7 mouse cellular contexts compared by ENCODE assay signal in genomic region chr12:45073331-45074041, GRCm38 (mm10). TPM values are rescaled to one million over a fixed set of nuclear protein-coding genes. Genes with fewer than 3 reads are reported as not detected.
DNase-seq lines count a peak whose midpoint lies in the region; ATAC-seq and TF ChIP-seq lines count a peak whose summit lies in the region.

No protein-coding gene starts in this region.

- no peak for TF ChIP-seq CTCF in lung, adult 2 months (IDR thresholded peaks at IDR 0.05; ENCODE audit: insufficient read depth, low read length)
- no peak for TF ChIP-seq CTCF in liver, postnatal 0 days (IDR thresholded peaks at IDR 0.05; ENCODE audit: low read depth)

- peak overlapping the region; percentile 94 for H3K4me3 ChIP-seq in lung, adult 2 months (replicated peaks; ENCODE audit: extremely low read depth, low read depth, low read length)
- peak overlapping the region; percentile 91 for H3K4me3 ChIP-seq in heart, embryonic 16.5 days (ENCODE audit: low read length)
- H3K4me3 ChIP-seq in liver, postnatal 0 days (ENCODE audit: low read depth, low read length), result peak overlapping the region; percentile 61

- peak; percentile 31; the same call in 1 of the 2 replicates for ATAC-seq in heart, embryonic 16.5 days (replicated peaks; ENCODE audit: extremely low read depth, insufficient read depth, low FRiP score)
- ATAC-seq in liver, postnatal 0 days, result no peak

- no peaks in the 10 kb centered on the region for H3K9me3 ChIP-seq in heart, embryonic 16.5 days (replicated peaks; ENCODE audit: control insufficient read depth, low read length)
- H3K9me3 ChIP-seq in liver, postnatal 0 days (ENCODE audit: low read length), result no peaks in the 10 kb centered on the region

- peak overlapping the region; percentile 85 for H3K4me2 ChIP-seq in heart, embryonic 16.5 days (ENCODE audit: low read depth, low read length)
- peak overlapping the region; percentile 79 for H3K4me2 ChIP-seq in liver, postnatal 0 days (ENCODE audit: low read depth, low read length)

- H3K9ac ChIP-seq in heart, embryonic 16.5 days (ENCODE audit: low read length), result peak overlapping the region; percentile 95
- H3K9ac ChIP-seq in liver, postnatal 0 days (replicated peaks), result peak overlapping the region; percentile 67

- TF ChIP-seq POLR2A in lung, adult 2 months (IDR thresholded peaks at IDR 0.05; ENCODE audit: borderline replicate concordance, extremely low read depth, low read depth, low read length), result no peak

- peaks cover 4% of the 10 kb centered on the region for H3K4me1 ChIP-seq in lung, adult 2 months (ENCODE audit: control insufficient read depth, insufficient read depth, low read length)
- peaks cover 20% of the 10 kb centered on the region for H3K4me1 ChIP-seq in heart, embryonic 16.5 days (ENCODE audit: control insufficient read depth, insufficient read depth, low read length)
- H3K4me1 ChIP-seq in liver, postnatal 0 days (ENCODE audit: insufficient read depth), result no peaks in the 10 kb centered on the region

- H3K36me3 ChIP-seq in heart, embryonic 16.5 days (ENCODE audit: control insufficient read depth, insufficient read depth), result no peaks in the 10 kb centered on the region
- no peaks in the 10 kb centered on the region for H3K36me3 ChIP-seq in liver, postnatal 0 days (replicated peaks; ENCODE audit: insufficient read depth, low read length)

- TF ChIP-seq EP300 in liver, postnatal 0 days (IDR thresholded peaks at IDR 0.05; ENCODE audit: low read depth), result no peak

- no peaks in the 10 kb centered on the region for H3K27me3 ChIP-seq in heart, embryonic 16.5 days (ENCODE audit: control insufficient read depth, insufficient read depth, low read length)
- 0 out of 2 replicates have a peak, but pooled peaks cover 4% of the 10 kb centered on the region for H3K27me3 ChIP-seq in liver, postnatal 0 days (ENCODE audit: insufficient read depth, low read length)

- H3K27ac ChIP-seq in heart, embryonic 16.5 days (ENCODE audit: low read length), result peak overlapping the region; percentile 91
- H3K27ac ChIP-seq in liver, postnatal 0 days (ENCODE audit: low read depth), result peak overlapping the region; percentile 84

- no peak for DNase-seq in lung, adult 2 months
- no peak for DNase-seq in lung, postnatal 25 days (ENCODE audit: low spot score)
- DNase-seq in embryo, embryonic 11 days, result peak; percentile 70
- DNase-seq in liver, postnatal 0 days, result no peak
- no peak for DNase-seq in c-Kit-positive CD71-positive TER-119-positive erythroid progenitor cells, embryonic 14.5 days (ENCODE audit: low spot score)
- DNase-seq in layer of hippocampus, adult 8-10 months (ENCODE audit: low spot score in 2 of 2), result no peak

- WGBS in lung, adult 2 months, result 4% methylated on average over 28 of the region's 28 CpGs
- 1% methylated on average over 28 of the region's 28 CpGs for whole genome bisulfite sequencing in heart, embryonic 16.5 days
- WGBS in liver, postnatal 0 days (ENCODE audit: insufficient replicate concordance), result 2% methylated on average over 28 of the region's 28 CpGs

RNA-seq across cellular contexts. Expression of gene Stxbp6, which starts 1.0 kb away (rescaled TPM):
- 12.5 and 24.5 TPM in 2 replicates for polyA plus RNA-seq in lung, adult 2 months (2012; rRNA removed)
- polyA plus RNA-seq in heart, embryonic 16.5 days (2015; fragmentation: Nextera tagmentation; extraction: Ambion mirVana), result 14.3 and 14.7 TPM in 2 replicates
- polyA plus RNA-seq in liver, postnatal 0 days (2015; fragmentation: Nextera tagmentation; extraction: Ambion mirVana), result 7.0 and 7.1 TPM in 2 replicates
- total RNA-seq in layer of hippocampus, adult 8-10 months (2022), result 10 to 100 TPM; 58.4 to 79.2 (median 75.5) TPM
